Mouse (Mus musculus): Measurements from ENCODE around the gene Scgb1c1. TPM values are rescaled to one million over a fixed set of nuclear protein-coding genes. Genes with fewer than 3 reads are reported as not detected.

Gene Scgb1c1
- polyA plus RNA-seq, 1 experiment from 2014 or later = not detected

DNA sequence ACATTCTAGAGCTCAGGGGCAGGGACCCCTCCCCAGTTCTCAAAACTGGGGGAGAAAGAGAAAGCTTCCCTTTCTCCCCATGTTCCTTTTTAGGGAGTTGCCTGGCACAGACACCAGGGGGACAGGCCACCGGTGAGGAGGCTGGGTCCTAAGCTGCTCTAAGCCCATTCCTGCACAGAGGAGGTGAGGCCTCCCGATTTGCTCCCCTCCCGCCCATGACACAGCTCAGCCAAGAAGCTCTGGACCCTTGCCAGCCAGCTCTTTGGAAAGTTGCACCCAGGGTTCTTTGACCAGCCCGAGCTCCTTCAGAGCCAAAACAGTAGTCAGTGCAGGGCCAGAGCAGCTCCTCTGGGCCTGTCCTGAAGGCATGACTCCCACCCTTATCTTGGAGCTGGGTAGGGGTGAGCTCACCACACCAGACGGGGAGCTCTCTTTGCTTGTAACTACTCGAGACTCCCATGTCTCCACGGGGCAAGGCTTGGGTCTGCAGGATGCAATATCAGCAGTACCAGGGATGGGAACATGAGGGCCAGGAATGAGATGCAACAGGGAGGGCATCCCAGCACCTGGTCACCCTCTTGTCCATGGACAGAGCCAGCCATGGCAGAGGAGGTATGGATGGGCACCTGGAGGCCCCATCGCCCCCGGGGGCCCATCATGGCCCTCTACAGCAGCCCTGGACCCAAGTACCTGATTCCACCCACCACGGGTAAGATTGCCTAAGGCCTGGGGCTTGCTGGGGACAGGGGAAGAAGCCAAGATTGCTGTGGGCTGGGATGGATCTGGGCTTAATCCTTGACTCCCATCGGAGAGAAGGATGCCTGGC, 2.6 kb downstream of the Scgb1c1 start, which contains the start of gene Odf3:
TSS of gene Odf3 (plus strand) at position 51 of the 826 bp plus-strand sequence.
- Histone ChIP-seq H3K36me3 (ENCODE audit: control insufficient read depth, insufficient read depth) (peaks cover 17% of the 10 kb centered on the region), H3K9ac (ENCODE audit: low read depth, low read length) (no peak within 1 kb of the TSS), H3K4me3 (ENCODE audit: low read depth, low read length) (no peak within 1 kb of the TSS), H3K27ac (ENCODE audit: low read depth, low read length) (no peak within 1 kb of the TSS), H3K4me2 (replicated peaks; ENCODE audit: low read depth) (no peak within 1 kb of the TSS), H3K4me1 (replicated peaks; ENCODE audit: control insufficient read depth, insufficient read depth, low read length) (no peaks in the 10 kb centered on the region), H3K27me3 (replicated peaks; ENCODE audit: control insufficient read depth, insufficient read depth, low read length) (no peaks in the 10 kb centered on the region; the same call in 1 of the 2 replicates), H3K9me3 (ENCODE audit: control insufficient read depth) (no peaks in the 10 kb centered on the region)
- no peak for ATAC-seq
- no peak for TF ChIP-seq CTCF (IDR thresholded peaks at IDR 0.05; ENCODE audit: low read depth)
- 58% methylated on average over 11 of the region's 11 CpGs for WGBS

DNA sequence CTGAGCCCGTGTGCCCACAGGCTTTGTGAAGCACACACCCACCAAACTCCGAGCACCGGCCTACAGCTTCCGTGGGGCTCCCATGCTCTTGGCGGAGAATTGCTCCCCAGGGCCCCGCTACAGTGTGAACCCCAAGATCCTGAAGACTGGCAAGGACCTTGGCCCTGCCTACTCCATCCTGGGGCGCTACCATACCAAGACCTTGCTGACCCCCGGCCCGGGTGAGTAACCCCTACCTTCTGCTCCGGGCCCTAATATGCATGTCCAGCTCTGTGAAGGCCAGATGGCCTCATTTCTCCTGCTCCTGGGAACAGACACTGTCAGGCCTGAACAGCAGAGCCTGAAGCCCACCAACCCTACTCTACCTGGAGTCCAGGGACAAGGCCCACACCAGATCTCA, 3.2 kb downstream of the Scgb1c1 start:
- Histone ChIP-seq H3K9ac (ENCODE audit: low read depth, low read length) (no peak overlapping the region), H3K27ac (ENCODE audit: low read depth, low read length) (no peak overlapping the region), H3K9me3 (ENCODE audit: control insufficient read depth) (no peaks in the 10 kb centered on the region), H3K4me3 (ENCODE audit: low read depth, low read length) (no peak overlapping the region), H3K27me3 (replicated peaks; ENCODE audit: control insufficient read depth, insufficient read depth, low read length) (no peaks in the 10 kb centered on the region; the same call in 1 of the 2 replicates), H3K4me2 (replicated peaks; ENCODE audit: low read depth) (no peak overlapping the region), H3K36me3 (ENCODE audit: control insufficient read depth, insufficient read depth) (peaks cover 23% of the 10 kb centered on the region), H3K4me1 (replicated peaks; ENCODE audit: control insufficient read depth, insufficient read depth, low read length) (no peaks in the 10 kb centered on the region)
- ATAC-seq = no peak
- TF ChIP-seq CTCF (IDR thresholded peaks at IDR 0.05; ENCODE audit: low read depth) = no peak
- 89% methylated on average over 10 of the region's 10 CpGs for WGBS

DNA sequence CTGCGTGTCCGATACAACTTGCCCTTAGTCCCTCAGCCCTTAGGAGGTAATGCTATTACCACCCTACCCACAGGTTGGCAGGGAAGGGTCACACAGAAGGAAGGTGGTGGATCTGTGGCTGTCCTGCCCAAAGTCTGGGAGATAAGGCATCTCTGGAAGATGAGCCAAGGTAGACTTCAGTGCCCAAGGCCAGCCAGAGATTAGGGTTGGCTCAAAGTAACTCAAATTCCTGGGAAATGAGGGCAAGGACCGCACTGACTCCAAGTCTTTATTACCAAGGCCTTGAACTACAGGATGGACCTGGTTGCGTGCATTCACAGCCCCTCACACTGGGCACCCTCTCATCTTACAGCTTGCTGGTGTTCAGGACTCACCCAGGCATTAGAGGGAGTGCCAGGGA, 6.6 kb downstream of the Scgb1c1 start:
- no peak for ATAC-seq
- Histone ChIP-seq H3K9ac (ENCODE audit: low read depth, low read length) (no peak overlapping the region), H3K4me1 (replicated peaks; ENCODE audit: control insufficient read depth, insufficient read depth, low read length) (0 out of 2 replicates have a peak, but pooled peaks cover 4% of the 10 kb centered on the region), H3K27me3 (replicated peaks; ENCODE audit: control insufficient read depth, insufficient read depth, low read length) (no peaks in the 10 kb centered on the region), H3K36me3 (ENCODE audit: control insufficient read depth, insufficient read depth) (peaks cover 34% of the 10 kb centered on the region), H3K27ac (ENCODE audit: low read depth, low read length) (no peak overlapping the region), H3K9me3 (ENCODE audit: control insufficient read depth) (no peaks in the 10 kb centered on the region), H3K4me3 (ENCODE audit: low read depth, low read length) (no peak overlapping the region), H3K4me2 (replicated peaks; ENCODE audit: low read depth) (no peak overlapping the region)
- 90% methylated on average over 4 of the region's 4 CpGs for WGBS
- no peak for TF ChIP-seq CTCF (IDR thresholded peaks at IDR 0.05; ENCODE audit: low read depth)

DNA sequence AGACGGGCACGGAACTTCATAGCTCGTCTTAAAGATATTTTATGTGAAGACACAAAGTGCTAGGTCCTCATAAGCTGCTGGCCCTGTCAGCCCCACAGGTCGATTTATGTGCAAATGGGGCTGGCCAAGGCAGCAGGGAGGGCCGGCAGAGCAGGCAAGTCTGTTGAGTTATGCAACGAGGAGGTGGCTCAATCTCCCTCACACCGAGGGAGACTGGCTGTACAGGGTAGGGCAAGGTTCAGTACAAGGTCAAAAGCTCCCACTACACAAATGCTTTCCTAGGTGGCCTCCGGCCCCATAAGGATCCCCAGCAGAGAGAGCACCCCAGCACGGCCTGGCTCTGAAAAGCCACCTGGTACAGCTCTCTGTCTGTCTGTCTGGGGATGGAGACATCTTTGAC, 8.0 kb downstream of the Scgb1c1 start:
- no peak overlapping the region for H3K9ac ChIP-seq (ENCODE audit: low read depth, low read length)
- no peak overlapping the region for H3K4me2 ChIP-seq (replicated peaks; ENCODE audit: low read depth)
- H3K36me3 ChIP-seq (ENCODE audit: control insufficient read depth, insufficient read depth) = peaks cover 34% of the 10 kb centered on the region
- H3K4me1 ChIP-seq (replicated peaks; ENCODE audit: control insufficient read depth, insufficient read depth, low read length) = 0 out of 2 replicates have a peak, but pooled peaks cover 8% of the 10 kb centered on the region
- no peak for TF ChIP-seq CTCF (IDR thresholded peaks at IDR 0.05; ENCODE audit: low read depth)
- no peak overlapping the region for H3K27ac ChIP-seq (ENCODE audit: low read depth, low read length)
- no peak overlapping the region for H3K4me3 ChIP-seq (ENCODE audit: low read depth, low read length)
- no peaks in the 10 kb centered on the region for H3K27me3 ChIP-seq (replicated peaks; ENCODE audit: control insufficient read depth, insufficient read depth, low read length)
- H3K9me3 ChIP-seq (ENCODE audit: control insufficient read depth) = no peaks in the 10 kb centered on the region
- WGBS = 75% methylated on average over 9 of the region's 9 CpGs
- ATAC-seq = no peak

DNA sequence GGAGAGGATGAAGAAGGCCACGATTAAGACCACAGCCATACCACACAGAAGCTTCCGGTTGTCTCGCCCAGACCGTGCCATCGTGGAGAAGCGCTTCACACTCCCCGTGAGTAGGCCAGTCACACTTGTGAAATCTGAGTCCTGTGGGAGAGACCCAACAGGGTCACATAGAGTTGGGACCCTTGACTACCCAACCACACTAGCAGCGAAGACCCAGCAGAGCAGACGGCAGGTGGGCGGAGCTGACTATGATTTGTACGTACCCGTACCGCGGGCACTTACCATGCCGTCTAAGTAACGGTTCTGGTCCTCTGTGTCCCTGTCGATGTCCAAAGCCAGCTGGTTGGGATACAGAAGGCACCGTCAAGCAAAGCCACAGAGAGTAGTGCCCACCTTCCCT, 9.1 kb downstream of the Scgb1c1 start:
- no peak overlapping the region for H3K9ac ChIP-seq (ENCODE audit: low read depth, low read length)
- TF ChIP-seq CTCF (IDR thresholded peaks at IDR 0.05; ENCODE audit: low read depth) = no peak
- no peaks in the 10 kb centered on the region for H3K9me3 ChIP-seq (ENCODE audit: control insufficient read depth)
- no peak overlapping the region for H3K27ac ChIP-seq (ENCODE audit: low read depth, low read length)
- H3K36me3 ChIP-seq (ENCODE audit: control insufficient read depth, insufficient read depth) = peaks cover 38% of the 10 kb centered on the region
- 0 out of 2 replicates have a peak, but pooled peaks cover 8% of the 10 kb centered on the region for H3K4me1 ChIP-seq (replicated peaks; ENCODE audit: control insufficient read depth, insufficient read depth, low read length)
- H3K4me3 ChIP-seq (ENCODE audit: low read depth, low read length) = no peak overlapping the region
- no peak overlapping the region for H3K4me2 ChIP-seq (replicated peaks; ENCODE audit: low read depth)
- no peak for ATAC-seq
- 90% methylated on average over 18 of the region's 18 CpGs for WGBS
- no peaks in the 10 kb centered on the region for H3K27me3 ChIP-seq (replicated peaks; ENCODE audit: control insufficient read depth, insufficient read depth, low read length)

DNA sequence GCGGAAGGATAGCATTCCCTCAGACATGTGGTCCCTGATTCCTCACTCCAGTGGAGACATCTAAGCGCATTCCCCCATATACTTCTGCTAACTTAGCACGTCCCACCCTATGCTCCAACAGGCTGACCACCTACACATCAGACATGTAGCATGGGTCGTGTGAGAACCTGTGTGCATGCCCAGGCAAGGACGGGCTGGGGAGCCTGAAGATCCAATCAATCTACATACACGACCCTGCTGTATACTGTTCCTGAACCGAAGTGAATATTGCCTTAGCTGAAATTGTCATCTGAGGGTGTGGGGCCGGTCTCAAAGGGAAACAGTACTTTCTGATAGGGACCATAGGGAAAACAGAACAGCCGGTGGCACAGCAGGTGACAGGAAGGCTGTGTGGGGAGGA, 9.8 kb downstream of the Scgb1c1 start:
- Histone ChIP-seq H3K9ac (ENCODE audit: low read depth, low read length) (peak overlapping the region; percentile 87), H3K27ac (ENCODE audit: low read depth, low read length) (0 out of 2 replicates have a peak overlapping the region, but pooled peaks have one; percentile 98), H3K4me3 (ENCODE audit: low read depth, low read length) (peak overlapping the region; percentile 80), H3K4me2 (replicated peaks; ENCODE audit: low read depth) (peak overlapping the region; percentile 92), H3K27me3 (replicated peaks; ENCODE audit: control insufficient read depth, insufficient read depth, low read length) (no peaks in the 10 kb centered on the region), H3K36me3 (ENCODE audit: control insufficient read depth, insufficient read depth) (peaks cover 42% of the 10 kb centered on the region), H3K4me1 (replicated peaks; ENCODE audit: control insufficient read depth, insufficient read depth, low read length) (0 out of 2 replicates have a peak, but pooled peaks cover 8% of the 10 kb centered on the region), H3K9me3 (ENCODE audit: control insufficient read depth) (no peaks in the 10 kb centered on the region)
- ATAC-seq = no peak
- no peak for TF ChIP-seq CTCF (IDR thresholded peaks at IDR 0.05; ENCODE audit: low read depth)
- WGBS = 72% methylated on average over 9 of the region's 9 CpGs

All from intestine, postnatal 0 days (tissue).